Mouse (Mus musculus): ENCODE results near the gene Gm49380.

Gm49380 gene

GRCm38 (mm10) chr9:44066785-44067225 lies 46.5 kb downstream of the Gm49380 start, which contains the start of gene Usp2:
TSS of gene Usp2 (plus strand) at chr9:44067021.
- CTCF ChIA-PET = interaction anchor here (0.6 to 4.7 kb wide), 33 partner anchors 9 to 898 kb away, joined by 3 to 35 read pairs (median 4); partner anchors contain the start of genes Nlrx1 (in 1 of the 4) and Ube4a (in 1 of the 4)

DNA sequence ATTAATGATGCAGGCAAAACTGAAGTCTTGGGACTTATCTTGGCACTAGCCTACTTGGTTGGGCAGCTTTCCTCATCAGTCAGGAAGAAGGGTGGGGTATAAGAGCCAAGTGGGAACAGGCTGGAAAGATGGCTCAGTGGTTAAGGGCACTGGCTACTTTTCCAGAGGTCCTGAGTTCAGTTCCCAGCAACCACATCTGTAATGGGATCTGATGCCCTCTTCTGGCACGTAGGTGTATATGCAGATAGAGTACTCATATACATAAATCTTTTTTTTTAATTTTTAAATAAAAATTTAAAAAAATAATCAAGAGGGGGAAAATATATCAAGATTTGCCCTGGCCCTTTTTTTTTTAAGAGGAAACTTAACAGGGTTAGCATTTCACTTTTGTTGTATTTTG lies 48.1 kb downstream of the Gm49380 start:
- ChIA-PET CTCF (interaction anchor here (0.6 to 4.7 kb wide), 20 partner anchors 9 to 335 kb away, joined by 3 to 35 read pairs (median 5); no protein-coding TSS in a partner anchor), POLR2A (interaction anchor here in 2 of 4 experiments (1.5 to 3.2 kb wide), 5 partner anchors 10 to 80 kb away, joined by 3 to 12 read pairs (median 6); no protein-coding TSS in a partner anchor)

More at GRCm38 (mm10) chr9:44066785-44067225, 46.5 kb downstream of the Gm49380 start, which contains the start of gene Usp2:
- POLR2A ChIA-PET = interaction anchor here in 3 of 4 experiments (0.6 to 3.2 kb wide), 20 partner anchors 10 to 343 kb away, joined by 3 to 12 read pairs (median 4); partner anchors contain the start of genes C2cd2l (in 1 of the 3), H2afx (in 1 of the 3) and Hyou1 (in 1 of the 3)

DNA sequence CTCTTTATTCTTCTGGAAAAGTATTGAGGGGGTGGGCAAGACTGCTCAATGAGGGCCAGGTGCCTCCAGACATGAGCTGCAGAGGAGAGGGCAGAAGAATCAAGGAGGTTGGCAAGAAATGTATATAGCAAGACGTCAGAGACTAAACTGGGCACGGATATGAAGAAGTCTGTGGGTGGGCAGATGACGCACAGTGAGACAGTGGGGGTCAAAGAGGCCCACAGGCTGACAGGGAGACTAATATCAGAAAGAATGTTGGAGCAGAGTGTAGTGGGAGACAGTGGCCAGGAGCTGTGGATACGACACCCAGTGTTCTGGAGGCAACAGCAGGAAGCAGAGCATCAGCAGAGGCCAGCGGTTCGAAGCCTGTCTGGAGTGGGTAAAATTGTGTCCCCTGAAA lies 54.7 kb downstream of the Gm49380 start:
- ChIA-PET POLR2A (interaction anchor here in 1 of 4 experiments (1.4 kb wide), 1 partner anchor 11 kb away, joined by 3 read pairs; no protein-coding TSS in a partner anchor), CTCF (interaction anchor here in 1 of 4 experiments (2.7 kb wide), 1 partner anchor 74 kb away, joined by 7 read pairs; no protein-coding TSS in a partner anchor)

DNA sequence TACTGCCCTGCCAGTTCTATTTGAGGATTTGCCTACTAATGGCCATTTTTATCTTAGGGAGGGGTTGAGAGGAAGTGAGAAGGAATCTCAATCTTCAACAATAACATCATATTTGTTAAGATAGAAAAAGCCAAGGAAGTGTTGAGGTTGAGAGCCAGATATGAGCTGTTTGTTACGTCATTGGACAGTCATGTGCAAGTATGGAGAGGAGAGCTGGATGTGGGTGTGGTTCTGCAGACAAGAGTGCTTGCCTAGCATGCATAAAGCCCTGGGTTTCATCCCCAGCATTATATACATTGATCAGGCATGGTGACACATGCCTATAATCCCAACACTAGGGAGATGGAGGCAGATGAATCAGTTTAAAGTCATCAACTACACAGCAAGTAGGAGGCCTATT lies 59.4 kb downstream of the Gm49380 start:
- ChIA-PET POLR2A (interaction anchor here in 2 of 4 experiments (0.7 to 2.2 kb wide), 3 partner anchors 64 to 740 kb away, joined by 3 to 6 read pairs (median 4); no protein-coding TSS in a partner anchor), CTCF (interaction anchor here in 2 of 4 experiments (0.7 to 1.9 kb wide), 6 partner anchors 12 to 72 kb away, joined by 3 to 7 read pairs (median 4); no protein-coding TSS in a partner anchor)

DNA sequence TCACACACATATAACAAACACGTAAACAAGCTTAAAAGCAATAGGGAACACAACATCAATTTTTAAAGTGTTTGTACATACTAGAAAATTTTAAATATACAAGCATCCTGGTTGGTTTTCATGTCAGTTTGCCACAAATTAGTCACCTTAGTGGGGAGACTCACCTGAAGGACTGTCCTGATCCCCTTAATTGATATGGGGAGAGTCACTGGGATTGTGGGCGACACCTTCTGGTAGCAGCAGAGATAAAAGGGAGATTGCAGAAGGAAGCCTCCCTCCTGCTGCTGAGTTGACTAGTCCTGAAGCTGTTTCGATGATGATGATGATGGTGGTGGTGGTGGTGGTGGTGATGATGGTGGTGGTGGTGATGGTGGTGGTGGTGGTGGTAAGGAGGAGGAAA lies 60.4 kb downstream of the Gm49380 start:
- POLR2A ChIA-PET = interaction anchor here in 2 of 4 experiments (0.6 to 1.3 kb wide), 2 partner anchors 9 to 16 kb away, joined by 3 to 7 read pairs; partner anchors contain the start of gene Thy1 (in 1 of the 2)
- CTCF ChIA-PET = interaction anchor here (0.5 to 3.1 kb wide), 10 partner anchors 30 to 308 kb away, joined by 3 to 13 read pairs (median 4); no protein-coding TSS in a partner anchor

- CTCF ChIA-PET = interaction anchor here in 2 of 4 experiments (0.6 to 3.1 kb wide), 5 partner anchors 25 to 65 kb away, joined by 3 to 13 read pairs (median 3); no protein-coding TSS in a partner anchor
- POLR2A ChIA-PET = interaction anchor here in 3 of 4 experiments (0.6 to 1.2 kb wide), 6 partner anchors 35 to 295 kb away, joined by 3 to 6 read pairs (median 4); partner anchors contain the start of gene Hmbs (in 1 of the 3)
These were observed 63.7 kb downstream of the Gm49380 start for GRCm38 (mm10) chr9:44049381-44050165.

GRCm38 (mm10) chr9:44048541-44049380 lies 64.5 kb downstream of the Gm49380 start:
- POLR2A ChIA-PET = interaction anchor here in 1 of 4 experiments (0.6 to 1.3 kb wide), 3 partner anchors 15 to 295 kb away, joined by 3 to 6 read pairs (median 3); partner anchors contain the start of gene Hmbs
- CTCF ChIA-PET = interaction anchor here in 2 of 4 experiments (0.9 to 1.1 kb wide), 2 partner anchors 64 to 65 kb away, joined by 3 to 4 read pairs; no protein-coding TSS in a partner anchor

- CTCF ChIA-PET = interaction anchor here in 3 of 4 experiments (0.7 to 1.1 kb wide), 5 partner anchors 26 to 468 kb away, joined by 3 to 7 read pairs (median 4); no protein-coding TSS in a partner anchor
- POLR2A ChIA-PET = interaction anchor here in 3 of 4 experiments (0.5 to 1.4 kb wide), 7 partner anchors 10 to 162 kb away, joined by 3 to 5 read pairs (median 3); partner anchors contain the start of gene Usp2 (in 1 of the 3)
These were observed 65.5 kb downstream of the Gm49380 start for GRCm38 (mm10) chr9:44047571-44048490.

DNA sequence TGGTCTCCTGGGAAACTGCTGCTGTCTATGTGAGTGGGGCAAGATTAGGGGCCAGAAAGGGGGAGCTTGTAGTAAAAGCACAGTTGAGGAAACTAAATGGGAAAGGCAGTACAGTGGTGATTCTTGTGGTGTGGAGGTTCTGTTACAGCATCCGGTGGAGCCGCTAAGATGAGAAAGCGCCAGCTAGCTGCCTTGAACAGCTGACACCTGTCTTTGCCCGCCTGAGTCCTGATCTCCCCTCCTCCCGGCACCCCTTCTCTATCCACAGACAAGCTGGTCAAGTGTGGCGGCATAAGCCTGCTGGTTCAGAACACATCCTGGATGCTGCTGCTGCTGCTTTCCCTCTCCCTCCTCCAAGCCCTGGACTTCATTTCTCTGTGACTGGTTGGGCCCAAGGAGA lies 66.2 kb downstream of the Gm49380 start:
- ChIA-PET CTCF (interaction anchor here in 3 of 4 experiments (0.5 to 0.8 kb wide), 5 partner anchors 19 to 468 kb away, joined by 3 to 20 read pairs (median 4); no protein-coding TSS in a partner anchor), POLR2A (interaction anchor here in 2 of 4 experiments (0.5 to 1.4 kb wide), 4 partner anchors 11 to 162 kb away, joined by 3 to 5 read pairs (median 4); partner anchors contain the start of gene Usp2 (in 1 of the 2))

- CTCF ChIA-PET = interaction anchor here in 1 of 4 experiments (0.7 kb wide), 1 partner anchor 73 kb away, joined by 20 read pairs; no protein-coding TSS in a partner anchor
- POLR2A ChIA-PET = interaction anchor here in 2 of 4 experiments (0.6 to 1.4 kb wide), 3 partner anchors 11 to 283 kb away, joined by 3 to 4 read pairs (median 3); no protein-coding TSS in a partner anchor
These were observed 66.9 kb downstream of the Gm49380 start for GRCm38 (mm10) chr9:44046426-44046825.

- ChIA-PET CTCF (interaction anchor here in 1 of 4 experiments (0.7 kb wide), 1 partner anchor 384 kb away, joined by 3 read pairs; no protein-coding TSS in a partner anchor), POLR2A (interaction anchor here in 1 of 4 experiments (0.6 to 1.1 kb wide), 3 partner anchors 25 to 283 kb away, joined by 3 to 4 read pairs (median 3); no protein-coding TSS in a partner anchor)
These were observed 67.4 kb downstream of the Gm49380 start for GRCm38 (mm10) chr9:44045884-44046272.

GRCm38 (mm10) chr9:44045158-44045883 lies 68.0 kb downstream of the Gm49380 start:
- CTCF ChIA-PET = interaction anchor here in 3 of 4 experiments (0.6 to 1.3 kb wide), 5 partner anchors 49 to 383 kb away, joined by 3 to 8 read pairs (median 5); no protein-coding TSS in a partner anchor
- POLR2A ChIA-PET = interaction anchor here in 1 of 4 experiments (0.6 to 1.1 kb wide), 3 partner anchors 25 to 284 kb away, joined by 3 to 4 read pairs (median 3); no protein-coding TSS in a partner anchor

GRCm38 (mm10) chr9:44044426-44045157 lies 68.7 kb downstream of the Gm49380 start:
- ChIA-PET CTCF (interaction anchor here in 2 of 4 experiments (0.6 to 1.9 kb wide), 5 partner anchors 30 to 130 kb away, joined by 3 to 8 read pairs (median 5); no protein-coding TSS in a partner anchor), POLR2A (interaction anchor here in 2 of 4 experiments (1.1 to 1.3 kb wide), 3 partner anchors 8 to 60 kb away, joined by 3 read pairs; no protein-coding TSS in a partner anchor)

GRCm38 (mm10) chr9:44043708-44044425 lies 69.4 kb downstream of the Gm49380 start:
- ChIA-PET CTCF (interaction anchor here in 1 of 4 experiments (0.6 to 1.9 kb wide), 4 partner anchors 31 to 96 kb away, joined by 3 to 8 read pairs (median 4); no protein-coding TSS in a partner anchor), POLR2A (interaction anchor here in 3 of 4 experiments (0.6 to 1.4 kb wide), 6 partner anchors 9 to 408 kb away, joined by 3 to 8 read pairs (median 3); no protein-coding TSS in a partner anchor)

Data from embryonic stem cell, embryonic (primary cell).